Mouse (Mus musculus): ENCODE measurements around the gene Bst1. TPM values are rescaled to one million over a fixed set of nuclear protein-coding genes. Genes with fewer than 3 reads are reported as not detected.

The Bst1 gene
- polyA plus RNA-seq, 1 experiment from 2014 or later = 7.4 TPM

- no peak for DNase-seq (ENCODE audit: low spot score)
Observed at GRCm38 (mm10) chr5:43810427-43811062, 8.1 kb upstream of the Bst1 start.

- DNase-seq (ENCODE audit: low spot score) = no peak
Observed at GRCm38 (mm10) chr5:43814536-43814935, 4.1 kb upstream of the Bst1 start.

DNA sequence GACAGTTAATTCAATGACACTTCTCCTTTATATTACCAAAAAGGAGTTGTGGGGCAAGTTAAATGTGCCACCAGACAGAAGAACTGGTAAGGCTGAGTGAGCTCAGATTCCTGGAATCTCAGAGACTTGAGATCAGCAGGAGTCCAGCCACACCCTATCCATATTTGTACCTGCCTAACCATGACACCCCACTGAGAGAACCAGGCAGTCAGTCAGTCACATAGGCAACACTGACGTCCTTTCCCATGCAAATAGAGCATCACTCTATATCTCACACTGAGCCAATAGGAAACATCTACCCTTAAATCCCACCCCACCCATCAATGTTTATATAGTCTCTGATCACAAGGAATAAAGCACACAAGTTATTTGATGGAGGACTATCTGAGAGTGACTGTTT lies 2.9 kb upstream of the Bst1 start:
- DNase-seq (ENCODE audit: low spot score) = no peak

- no peak for DNase-seq (ENCODE audit: low spot score)
Observed at GRCm38 (mm10) chr5:43820785-43821184, 2.1 kb downstream of the Bst1 start.

GRCm38 (mm10) chr5:43821538-43821937 lies 2.9 kb downstream of the Bst1 start, which contains the start of gene Fbxl5:
Gene Fbxl5 (minus strand): TSS chr5:43821638.
- DNase-seq (ENCODE audit: low spot score) = no peak

DNA sequence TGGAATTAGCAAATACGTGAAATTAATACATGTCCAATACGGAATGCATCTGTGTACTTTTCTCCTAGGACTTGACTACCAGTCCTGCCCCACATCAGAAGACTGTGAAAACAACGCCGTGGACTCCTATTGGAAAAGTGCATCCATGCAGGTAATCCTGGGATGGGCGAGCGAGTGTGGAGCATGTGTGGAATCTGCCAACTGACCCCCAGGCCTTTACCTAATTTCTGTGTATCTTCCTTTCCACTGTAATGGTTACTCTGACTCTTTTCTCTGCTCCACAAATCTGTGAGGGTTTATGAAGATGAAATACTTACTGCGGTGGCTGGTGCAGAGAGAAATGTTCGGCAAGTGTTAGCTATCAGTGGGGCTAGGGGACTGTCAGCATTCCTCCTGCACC lies 3.5 kb downstream of the Bst1 start:
- DNase-seq (ENCODE audit: low spot score) = no peak

- no peak for DNase-seq (ENCODE audit: low spot score)
Observed at GRCm38 (mm10) chr5:43822824-43823223, 4.1 kb downstream of the Bst1 start.

GRCm38 (mm10) chr5:43824580-43824979 lies 5.9 kb downstream of the Bst1 start:
- DNase-seq (ENCODE audit: low spot score) = peak; percentile 94

- no peak for DNase-seq (ENCODE audit: low spot score)
Observed at GRCm38 (mm10) chr5:43826883-43827282, 8.2 kb downstream of the Bst1 start.

- DNase-seq (ENCODE audit: low spot score) = peak; percentile 39
Observed at GRCm38 (mm10) chr5:43827366-43827765, 8.7 kb downstream of the Bst1 start.

DNA sequence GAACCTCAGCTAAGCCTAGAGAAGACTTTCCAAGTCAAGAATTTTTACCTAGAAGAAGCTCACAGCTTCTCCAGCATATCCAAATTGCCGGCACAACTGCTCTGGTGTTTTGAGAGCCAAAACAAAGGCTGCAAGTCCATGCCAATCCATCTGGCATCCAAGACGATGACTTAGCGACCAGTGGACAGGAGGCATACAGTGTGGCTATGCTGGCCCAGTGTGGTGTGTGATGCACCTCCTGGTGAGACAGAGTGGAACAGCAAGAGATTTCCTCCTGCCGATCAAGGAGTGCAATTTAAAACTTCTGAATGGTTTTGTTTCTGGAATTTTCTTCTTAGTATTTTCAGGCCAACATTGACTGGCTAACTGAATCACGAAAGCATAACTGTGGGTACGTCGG lies 17.9 kb downstream of the Bst1 start:
- no peak for DNase-seq (ENCODE audit: low spot score)

DNA sequence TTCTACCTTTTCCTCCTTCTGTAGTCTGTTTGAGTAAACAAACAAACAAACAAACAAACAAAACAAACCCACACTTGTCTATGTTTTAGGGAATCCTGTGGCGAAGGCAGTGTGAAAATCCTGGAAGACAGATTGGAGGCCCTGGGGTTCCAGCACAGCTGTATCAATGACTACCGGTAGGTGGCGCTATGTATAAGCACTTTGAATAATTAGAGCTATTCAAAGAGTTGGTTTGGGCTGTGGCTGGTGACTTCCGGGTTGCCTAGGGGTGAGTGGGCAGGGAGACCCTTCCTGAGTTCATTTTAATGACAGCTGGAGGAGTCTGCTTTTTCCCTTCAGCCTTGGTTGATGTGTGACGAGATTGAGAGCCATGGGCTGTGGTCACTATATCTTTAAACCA lies 18.7 kb downstream of the Bst1 start:
- peak; percentile 50 for DNase-seq (ENCODE audit: low spot score)

- peak; percentile 72 for DNase-seq (ENCODE audit: low spot score)
Observed at GRCm38 (mm10) chr5:43841144-43842010, 22.7 kb downstream of the Bst1 start.

DNA sequence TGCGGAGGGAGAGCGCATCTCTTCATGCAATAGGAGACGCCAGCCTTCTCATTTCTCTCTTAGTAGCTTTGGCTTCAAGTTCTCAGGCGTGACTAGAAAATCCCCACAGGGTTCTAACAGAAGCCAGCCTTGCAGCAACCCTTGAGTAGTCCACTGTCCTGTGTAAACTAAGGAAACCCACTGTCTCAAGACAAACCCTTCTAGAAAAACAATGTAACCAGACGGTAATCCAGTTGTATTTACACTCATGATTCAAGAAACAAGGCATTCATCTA lies 23.3 kb downstream of the Bst1 start:
- DNase-seq (ENCODE audit: low spot score) = no peak

DNA sequence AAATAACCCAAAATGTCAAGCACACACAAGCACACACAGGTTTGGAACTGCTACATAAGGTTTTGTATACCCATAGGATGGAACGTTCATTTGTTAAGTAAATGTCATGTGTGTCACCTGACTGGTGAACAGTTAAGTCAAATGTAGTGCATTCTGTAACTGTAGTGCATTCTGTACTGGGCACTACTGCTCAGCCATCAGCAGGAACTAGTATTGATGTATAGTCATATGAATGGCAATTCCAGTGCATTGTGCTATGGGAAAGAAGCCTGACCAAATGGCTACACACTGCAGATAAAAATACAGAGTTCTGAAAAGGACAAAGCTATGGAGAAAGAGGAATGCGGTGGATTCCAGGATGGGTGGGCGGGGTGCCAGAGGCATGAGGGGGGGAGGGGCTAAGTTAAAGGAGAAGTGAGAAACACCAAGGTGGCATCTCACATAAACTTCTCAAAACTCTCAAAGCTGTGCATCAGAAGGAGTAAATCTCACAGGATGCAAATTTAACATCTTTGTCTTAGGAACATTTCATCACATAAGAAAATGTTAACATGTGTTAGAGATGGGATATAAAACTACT lies 24.0 kb downstream of the Bst1 start:
- DNase-seq (ENCODE audit: low spot score) = no peak

GRCm38 (mm10) chr5:43845083-43845482 lies 26.4 kb downstream of the Bst1 start:
- DNase-seq (ENCODE audit: low spot score) = no peak

- DNase-seq (ENCODE audit: low spot score) = no peak
Observed at GRCm38 (mm10) chr5:43845646-43846045, 27.0 kb downstream of the Bst1 start.

GRCm38 (mm10) chr5:43846227-43846626 lies 27.5 kb downstream of the Bst1 start:
- DNase-seq (ENCODE audit: low spot score) = no peak

DNA sequence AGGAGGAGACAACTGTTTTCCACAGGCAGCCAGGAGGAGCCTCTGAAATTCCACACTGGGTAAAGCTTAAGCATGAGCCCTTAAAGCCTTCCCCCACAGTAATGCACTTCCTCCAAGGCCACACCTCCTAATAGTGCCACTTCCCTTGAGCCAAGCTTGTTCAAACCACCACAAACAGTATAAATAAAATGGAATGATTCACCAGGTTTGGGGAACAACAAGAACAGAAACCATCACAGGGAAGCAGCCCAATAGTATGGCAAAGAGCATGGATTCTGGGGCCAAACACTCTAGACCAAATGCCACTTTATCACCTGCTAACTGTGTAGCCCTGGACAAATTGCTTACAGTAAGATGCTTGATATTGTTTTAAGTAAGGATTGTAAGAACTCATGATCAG lies 28.9 kb downstream of the Bst1 start:
- DNase-seq (ENCODE audit: low spot score) = no peak

GRCm38 (mm10) chr5:43848275-43848674 lies 29.6 kb downstream of the Bst1 start:
- DNase-seq (ENCODE audit: low spot score) = no peak

DNA sequence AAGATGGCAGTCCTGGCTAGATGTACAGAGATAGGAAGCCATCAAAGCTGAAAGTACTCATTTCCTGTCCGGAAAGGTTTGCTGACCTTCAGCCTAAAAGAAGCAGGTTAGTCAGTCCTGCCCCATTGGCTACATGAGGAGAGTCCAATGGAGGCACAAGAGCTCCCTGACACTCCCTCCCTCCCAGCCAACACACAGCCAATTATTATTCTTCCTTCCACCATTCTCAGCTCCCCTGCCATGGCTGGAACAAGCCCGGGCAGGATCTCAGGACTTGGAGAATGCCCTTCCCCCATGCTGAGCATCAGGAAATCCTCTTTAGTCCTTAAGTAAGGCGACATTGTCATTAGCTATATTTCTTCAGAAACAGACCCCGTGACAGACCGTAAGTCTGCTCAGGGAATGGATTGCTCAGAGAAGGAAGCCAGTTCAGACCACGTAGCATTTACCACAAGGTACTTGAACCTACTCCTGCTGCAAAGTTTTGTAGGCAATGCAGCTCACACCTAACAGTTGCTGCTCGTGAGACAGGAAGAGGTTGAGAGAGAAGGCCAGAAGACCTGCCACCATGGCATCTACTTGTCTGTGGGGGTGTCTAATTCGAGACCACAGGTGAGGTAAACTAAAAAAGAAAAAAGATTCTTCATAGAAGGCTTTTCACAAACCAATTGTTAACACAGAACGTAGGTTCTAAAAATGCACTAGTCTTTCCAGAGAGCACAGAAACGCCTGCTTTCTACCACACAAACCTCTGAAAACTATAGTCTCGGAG lies 34.6 kb downstream of the Bst1 start:
- peak; percentile 7 for DNase-seq (ENCODE audit: low spot score)
